Mouse (Mus musculus): Measurements from ENCODE around the gene Rlim.

DNA sequence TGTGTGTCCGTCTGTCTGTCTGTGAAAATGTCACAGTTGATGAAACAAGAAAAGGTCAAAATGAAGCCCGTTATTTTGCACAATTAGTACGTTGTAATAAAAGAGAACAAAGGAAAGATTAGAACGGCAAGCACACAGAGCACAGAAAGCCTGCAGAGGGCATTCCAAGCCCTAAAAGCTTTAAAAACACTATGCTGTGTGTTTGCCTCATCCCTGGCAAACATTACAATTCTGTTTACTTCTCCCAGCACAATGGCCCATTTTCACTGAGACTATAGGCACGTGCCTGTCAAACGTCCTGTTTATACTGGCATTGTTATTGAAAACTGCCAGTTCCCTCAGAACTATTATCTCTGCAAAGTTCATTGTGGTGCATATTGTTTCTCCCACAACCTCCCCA, 5.1 kb upstream of the Rlim start:
- TF ChIP-seq CTCF (conservative IDR thresholded peaks at IDR 0.05 in 1 of 2, IDR thresholded peaks at IDR 0.05 in 1 of 2; ENCODE audit: low read depth in 2 of 2, low read length in 2 of 2): no peak
- no peak for TF ChIP-seq TCF12 (IDR thresholded peaks at IDR 0.05; ENCODE audit: low read depth, low read length)
- TF ChIP-seq ZNF384 (IDR thresholded peaks at IDR 0.05; ENCODE audit: low read depth, low read length): no peak
- no peak for TF ChIP-seq MAX (IDR thresholded peaks at IDR 0.05; ENCODE audit: low read length)
- TF ChIP-seq POLR2A (IDR thresholded peaks at IDR 0.05; ENCODE audit: low read depth, low read length): no peak
- TF ChIP-seq E2F4 (IDR thresholded peaks at IDR 0.05; ENCODE audit: insufficient replicate concordance, low read depth, low read length): no peak
- no peak for TF ChIP-seq MXI1 (IDR thresholded peaks at IDR 0.05; ENCODE audit: low read depth, low read length)
- TF ChIP-seq CHD2 (IDR thresholded peaks at IDR 0.05; ENCODE audit: low read length): no peak
- no peak for TF ChIP-seq MEF2A (IDR thresholded peaks at IDR 0.05; ENCODE audit: borderline replicate concordance, low read depth, low read length)
- no peak for TF ChIP-seq EP300 (IDR thresholded peaks at IDR 0.05; ENCODE audit: low read length)
- no peak for TF ChIP-seq PAX5 (IDR thresholded peaks at IDR 0.05; ENCODE audit: low read length)
- no peak for TF ChIP-seq ZC3H11A (IDR thresholded peaks at IDR 0.05; ENCODE audit: low read depth, low read length)
- no peak for TF ChIP-seq RCOR1 (conservative IDR thresholded peaks at IDR 0.05; ENCODE audit: low read depth, low read length)
- no peak for TF ChIP-seq HCFC1 (IDR thresholded peaks at IDR 0.05; ENCODE audit: low read depth, low read length)
